Mouse (Mus musculus) kidney, postnatal 0 days (tissue): ENCODE measurements around the gene Hexa. TPM values are rescaled to one million over a fixed set of nuclear protein-coding genes. Genes with fewer than 3 reads are reported as not detected.

Source experiments
- ATAC-seq: fragments of 200-750 bp; cut with Nextera tagmentation; replicated peaks from 2 replicates; pipeline ENCODE4 v1.8.0; 2017; ENCODE audit warnings: low read depth, moderate number of reproducible peaks, moderate TSS enrichment, moderate library complexity; ENCODE audit not compliant: low FRiP score
- DNase-seq: peaks from one replicate; pipeline ENCODE4 v3.0.0-alpha.2; 2016; ENCODE audit warnings: low spot score
- H3K27ac ChIP-seq: fragments of 300-500 bp; sonication (generic); 2 replicates; pipeline ENCODE4 v1.5.1; 2014; ENCODE audit warnings: mild to moderate bottlenecking
- H3K27me3 ChIP-seq: fragments of 300-500 bp; sonication (generic); 2 replicates; pipeline ENCODE4 v1.6.1; 2014; ENCODE audit warnings: low read length, mixed read lengths; ENCODE audit not compliant: insufficient read depth
- H3K36me3 ChIP-seq: fragments of 300-500 bp; sonication (generic); 2 replicates; pipeline ENCODE4 v1.6.1; 2014; ENCODE audit warnings: low read length, mixed read lengths; ENCODE audit not compliant: insufficient read depth
- H3K4me1 ChIP-seq: fragments of 300-500 bp; sonication (generic); replicated peaks from 2 replicates; pipeline ENCODE4 v1.6.1; 2014; ENCODE audit warnings: antibody characterized with exemption, low read length, mixed read lengths; ENCODE audit not compliant: insufficient read depth
- H3K4me2 ChIP-seq: fragments of 300-500 bp; sonication (generic); 2 replicates; pipeline ENCODE4 v1.6.1; 2014; ENCODE audit warnings: mild to moderate bottlenecking, low read length, moderate library complexity, mixed read lengths
- H3K4me3 ChIP-seq: fragments of 300-500 bp; sonication (generic); replicated peaks from 2 replicates; pipeline ENCODE4 v1.5.1; 2014; ENCODE audit warnings: low read depth, low read length
- H3K9ac ChIP-seq: fragments of 300-500 bp; sonication (generic); 2 replicates; pipeline ENCODE4 v1.6.1; 2014; ENCODE audit warnings: low read depth, low read length
- H3K9me3 ChIP-seq: fragments of 300-500 bp; sonication (generic); replicated peaks from 2 replicates; pipeline ENCODE4 v1.6.1; 2016; ENCODE audit warnings: low read length, inconsistent platforms, mixed read lengths
- CTCF ChIP-seq: IDR thresholded peaks from 2 replicates; pipeline ENCODE4 v1.5.1; 2016; ENCODE audit warnings: antibody characterized with exemption, low read depth, mild to moderate bottlenecking, moderate library complexity
- WGBS: fragments of 180-500 bp; shearing (Covaris S2); extraction: QIAGEN DNeasy Blood & Tissue Kit; methylation state at CpG from one replicate; pipeline ENCODE4 v1.1.7; 2014; 5-methylcytosine and 5-hydroxymethylcytosine counted together
- polyA plus RNA-seq: library from polyadenylated mRNA; unstranded; fragments of >200 nt; fragmentation: Nextera tagmentation; extraction: Ambion mirVana; gene quantifications from 2 replicates; pipeline ENCODE4 v1.2.1, GENCODE M21; 2015

The Hexa gene
- polyA plus RNA-seq, 1 experiment from 2014 or later = 57.0 TPM

DNA sequence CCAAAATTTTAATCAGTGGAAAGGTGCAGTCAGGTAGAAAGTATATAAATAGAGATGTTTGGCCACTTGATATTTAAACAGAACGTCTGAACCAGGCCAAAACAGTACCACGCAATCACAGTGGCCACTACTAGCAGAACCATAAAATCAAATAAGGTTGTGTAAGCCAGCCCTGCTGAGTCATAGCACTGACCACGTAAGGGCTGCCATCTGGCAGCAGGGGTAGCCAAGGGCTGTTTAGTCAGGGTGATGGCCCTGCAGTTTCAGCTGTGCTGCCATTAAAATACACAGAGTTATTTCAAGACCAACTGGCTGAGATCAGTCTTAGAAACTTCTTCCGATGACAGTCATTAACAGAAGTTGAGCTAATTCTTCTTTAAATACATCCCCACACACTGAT lies 5.5 kb upstream of the Hexa start:
- H3K4me3 ChIP-seq = no peak overlapping the region
- H3K36me3 ChIP-seq = no peaks in the 10 kb centered on the region
- H3K4me2 ChIP-seq = no peak overlapping the region
- no peak for TF ChIP-seq CTCF
- no peaks in the 10 kb centered on the region for H3K4me1 ChIP-seq
- DNase-seq (no peak), ATAC-seq (no peak)
- H3K27ac ChIP-seq = no peak overlapping the region
- 58% methylated on average over 4 of the region's 4 CpGs for WGBS
- no peaks in the 10 kb centered on the region for H3K9me3 ChIP-seq
- no peaks in the 10 kb centered on the region for H3K27me3 ChIP-seq
- H3K9ac ChIP-seq = no peak overlapping the region

DNA sequence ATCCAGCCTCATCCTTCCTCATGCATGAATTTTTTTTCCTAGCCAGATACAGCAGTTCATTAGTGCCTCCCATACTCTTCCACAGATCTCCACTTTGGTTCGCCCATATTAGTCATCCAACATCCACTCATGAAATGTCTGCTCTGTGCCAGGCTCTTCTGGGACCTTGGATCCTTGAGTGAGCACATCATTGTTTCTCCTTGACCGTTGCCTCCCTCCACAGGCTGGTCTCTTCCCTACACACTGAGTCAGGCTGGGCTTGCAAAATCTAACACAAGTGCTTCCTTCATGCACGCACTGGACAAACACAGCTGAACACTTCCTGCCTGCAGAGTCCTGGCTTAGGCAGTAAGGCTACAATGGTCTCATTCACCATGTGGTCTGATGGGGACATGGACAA lies 1.7 kb upstream of the Hexa start:
- TF ChIP-seq CTCF = peak; percentile 21; the same call in 1 of the 2 replicates
- Histone ChIP-seq H3K4me3 (no peak overlapping the region), H3K27me3 (no peaks in the 10 kb centered on the region), H3K4me1 (peaks cover 14% of the 10 kb centered on the region; the same call in 1 of the 2 replicates), H3K9me3 (no peaks in the 10 kb centered on the region), H3K27ac (no peak overlapping the region), H3K4me2 (no peak overlapping the region), H3K9ac (no peak overlapping the region), H3K36me3 (no peaks in the 10 kb centered on the region)
- ATAC-seq (no peak), DNase-seq (no peak)
- 80% methylated on average over 3 of the region's 3 CpGs for WGBS

DNA sequence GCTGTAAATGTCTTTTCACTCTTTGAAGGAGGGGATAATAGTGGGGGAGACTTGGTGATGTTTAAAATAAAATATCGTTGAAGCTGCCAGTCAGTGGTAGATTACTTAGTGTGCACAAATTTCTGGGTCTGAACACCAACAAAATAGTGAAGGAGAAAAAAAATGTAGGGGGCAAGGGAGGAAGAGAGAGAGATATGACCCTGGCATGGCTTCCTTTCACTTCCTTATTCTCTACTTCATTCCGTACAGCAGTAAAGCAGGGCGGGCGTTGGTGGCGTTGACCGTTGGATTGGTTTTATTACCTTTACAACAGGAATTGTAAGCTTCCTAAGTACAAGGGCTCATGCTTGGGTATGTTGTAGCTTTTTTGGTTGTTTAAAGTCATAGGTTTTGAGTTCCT lies 2.3 kb downstream of the Hexa start:
- Histone ChIP-seq H3K4me3 (no peak overlapping the region), H3K36me3 (no peaks in the 10 kb centered on the region), H3K27me3 (no peaks in the 10 kb centered on the region), H3K4me1 (peaks cover 14% of the 10 kb centered on the region; the same call in 1 of the 2 replicates), H3K4me2 (no peak overlapping the region), H3K9me3 (no peaks in the 10 kb centered on the region), H3K9ac (no peak overlapping the region), H3K27ac (no peak overlapping the region)
- DNase-seq (no peak), ATAC-seq (no peak)
- WGBS = 83% methylated on average over 6 of the region's 6 CpGs
- no peak for TF ChIP-seq CTCF

DNA sequence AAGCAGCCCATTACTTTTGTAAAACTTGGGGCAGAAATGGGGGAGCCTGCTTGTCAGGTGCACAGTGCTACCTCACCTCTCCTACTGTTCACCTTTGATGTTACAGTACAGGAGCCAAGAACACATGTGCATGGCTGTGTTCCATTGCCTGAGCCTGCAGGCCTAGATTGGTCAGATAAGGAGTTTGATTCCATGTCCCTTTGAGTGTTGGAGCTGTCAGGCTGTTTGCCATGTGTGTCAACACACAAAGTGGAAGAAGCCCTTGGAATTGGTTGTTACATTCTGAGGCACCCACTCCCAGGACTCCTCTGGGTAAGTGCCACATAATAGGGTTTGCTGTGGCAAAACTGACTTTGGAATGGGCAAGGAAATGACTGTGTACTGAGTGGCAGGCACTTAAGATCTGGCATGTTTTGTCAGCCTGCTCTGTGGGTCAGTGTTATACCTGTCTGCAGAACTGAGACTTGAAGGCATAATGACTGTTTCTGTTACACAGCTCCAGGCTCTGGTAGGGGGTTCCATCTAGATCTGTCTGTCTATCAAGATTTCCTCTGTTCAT lies 3.5 kb downstream of the Hexa start:
- Histone ChIP-seq H3K4me3 (no peak overlapping the region), H3K9ac (no peak overlapping the region), H3K4me2 (no peak overlapping the region), H3K36me3 (no peaks in the 10 kb centered on the region), H3K27ac (no peak overlapping the region), H3K4me1 (peaks cover 14% of the 10 kb centered on the region; the same call in 1 of the 2 replicates), H3K9me3 (no peaks in the 10 kb centered on the region), H3K27me3 (no peaks in the 10 kb centered on the region)
- ATAC-seq = no peak
- DNase-seq = no peak
- no peak for TF ChIP-seq CTCF

DNA sequence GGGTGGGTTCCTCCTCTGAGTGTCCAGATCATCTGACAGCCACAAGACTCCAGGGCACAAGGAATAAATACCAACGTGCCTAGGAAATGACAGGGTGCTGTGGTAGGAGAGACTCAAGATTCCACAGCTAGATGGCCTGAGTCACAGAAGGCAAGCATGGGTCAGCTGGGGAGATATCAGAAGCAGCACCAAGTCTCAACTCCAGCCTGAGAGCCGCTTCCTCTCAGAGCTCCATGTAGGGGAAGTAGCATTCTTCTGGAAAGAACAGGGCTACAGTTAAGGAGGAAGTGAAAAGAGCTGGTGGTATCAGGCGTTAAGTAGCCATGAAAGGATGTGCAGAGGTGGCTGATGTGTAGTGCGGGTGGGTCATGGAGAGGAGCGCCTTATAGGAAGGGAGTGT lies 5.4 kb downstream of the Hexa start:
- H3K4me2 ChIP-seq = no peak overlapping the region
- H3K4me1 ChIP-seq = peaks cover 13% of the 10 kb centered on the region; the same call in 1 of the 2 replicates
- DNase-seq (no peak), ATAC-seq (no peak)
- H3K9ac ChIP-seq = no peak overlapping the region
- no peak overlapping the region for H3K4me3 ChIP-seq
- H3K9me3 ChIP-seq = no peaks in the 10 kb centered on the region
- H3K36me3 ChIP-seq = no peaks in the 10 kb centered on the region
- TF ChIP-seq CTCF = no peak
- WGBS = 82% methylated on average over 5 of the region's 5 CpGs
- no peaks in the 10 kb centered on the region for H3K27me3 ChIP-seq
- no peak overlapping the region for H3K27ac ChIP-seq

DNA sequence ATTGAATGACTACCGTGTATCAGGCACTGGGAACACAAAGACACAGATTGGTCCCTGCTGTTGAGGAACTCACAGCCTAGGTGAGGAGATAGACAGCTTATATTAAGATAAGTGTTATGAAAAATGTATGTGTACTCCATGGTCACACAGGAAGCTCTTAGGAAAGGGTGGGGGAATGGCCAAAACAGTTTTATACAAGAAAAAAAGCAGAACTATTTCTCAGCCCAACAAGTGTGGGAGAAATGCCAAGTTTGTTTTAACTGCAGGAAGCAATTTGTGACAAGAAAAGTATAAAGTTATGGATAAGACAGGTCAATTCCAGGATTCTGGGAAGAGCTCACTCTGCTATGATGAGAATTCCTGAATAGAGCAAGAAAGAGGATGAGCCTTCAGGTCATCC lies 8.5 kb downstream of the Hexa start:
- no peaks in the 10 kb centered on the region for H3K27me3 ChIP-seq
- no peak overlapping the region for H3K4me2 ChIP-seq
- no peak overlapping the region for H3K4me3 ChIP-seq
- H3K27ac ChIP-seq = no peak overlapping the region
- no peaks in the 10 kb centered on the region for H3K4me1 ChIP-seq
- TF ChIP-seq CTCF = no peak
- no peaks in the 10 kb centered on the region for H3K9me3 ChIP-seq
- DNase-seq (no peak), ATAC-seq (no peak)
- no peak overlapping the region for H3K9ac ChIP-seq
- 91% methylated on average over 1 of the region's 1 CpGs for WGBS
- no peaks in the 10 kb centered on the region for H3K36me3 ChIP-seq

DNA sequence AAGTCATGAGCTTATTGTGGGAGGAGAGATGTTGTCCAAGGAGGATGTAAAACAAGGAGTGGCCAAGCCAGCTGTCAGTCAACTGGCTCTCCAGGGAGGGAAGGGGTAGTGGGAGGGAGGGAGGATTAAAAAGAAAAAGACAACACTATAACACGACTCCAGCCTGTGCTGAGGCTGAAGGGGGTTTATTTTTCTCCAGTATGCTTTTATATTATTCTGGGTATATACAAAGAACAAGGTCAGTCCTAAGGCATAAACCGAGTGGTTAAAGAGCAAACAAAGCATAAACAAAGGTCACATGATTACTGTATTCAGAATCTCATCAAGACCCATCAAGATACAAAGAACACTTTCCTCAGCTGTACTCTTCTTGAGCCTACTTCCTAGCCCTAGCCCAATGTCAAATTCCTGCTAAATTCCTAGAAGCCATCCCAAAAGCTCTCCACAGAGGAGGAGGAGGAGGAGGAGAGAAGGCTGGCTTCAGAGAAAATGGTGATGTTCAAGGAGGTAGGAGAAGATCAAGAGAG lies 9.7 kb downstream of the Hexa start:
- H3K4me3 ChIP-seq = no peak overlapping the region
- no peaks in the 10 kb centered on the region for H3K36me3 ChIP-seq
- no peak for ATAC-seq
- no peaks in the 10 kb centered on the region for H3K9me3 ChIP-seq
- TF ChIP-seq CTCF = no peak
- H3K4me1 ChIP-seq = no peaks in the 10 kb centered on the region
- H3K4me2 ChIP-seq = no peak overlapping the region
- 51% methylated on average over 2 of the region's 2 CpGs for WGBS
- no peak overlapping the region for H3K9ac ChIP-seq
- H3K27ac ChIP-seq = no peak overlapping the region
- no peak for DNase-seq
- H3K27me3 ChIP-seq = no peaks in the 10 kb centered on the region
